Mouse (Mus musculus): ENCODE measurements around the gene Alox12e.

The Alox12e gene

GRCm38 (mm10) chr11:70284757-70285156, 37.7 kb downstream of the Alox12e start:
- DNase-seq: no peak

- no peak for DNase-seq
Measured at GRCm38 (mm10) chr11:70283666-70284065, 38.8 kb downstream of the Alox12e start.

DNA sequence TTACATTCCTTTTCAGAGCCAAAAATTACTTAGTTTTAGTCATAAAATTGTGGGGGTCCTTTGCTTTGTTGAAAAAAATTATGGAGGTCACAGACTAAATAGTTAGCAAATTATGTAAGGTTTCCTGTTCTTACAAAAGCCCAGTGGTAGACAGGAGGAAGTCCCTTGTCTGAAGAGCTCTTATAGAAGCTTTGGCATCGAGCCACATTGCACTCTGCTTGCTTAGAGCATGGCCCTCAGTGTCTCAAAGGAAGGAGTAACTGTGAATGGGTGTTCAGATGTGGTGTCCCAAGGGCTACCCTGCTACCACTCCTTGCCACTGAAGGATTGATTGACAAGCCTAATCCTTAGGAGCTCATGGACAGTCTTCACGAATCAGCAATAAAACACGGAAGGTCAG, 42.0 kb downstream of the Alox12e start:
- DNase-seq: no peak

DNA sequence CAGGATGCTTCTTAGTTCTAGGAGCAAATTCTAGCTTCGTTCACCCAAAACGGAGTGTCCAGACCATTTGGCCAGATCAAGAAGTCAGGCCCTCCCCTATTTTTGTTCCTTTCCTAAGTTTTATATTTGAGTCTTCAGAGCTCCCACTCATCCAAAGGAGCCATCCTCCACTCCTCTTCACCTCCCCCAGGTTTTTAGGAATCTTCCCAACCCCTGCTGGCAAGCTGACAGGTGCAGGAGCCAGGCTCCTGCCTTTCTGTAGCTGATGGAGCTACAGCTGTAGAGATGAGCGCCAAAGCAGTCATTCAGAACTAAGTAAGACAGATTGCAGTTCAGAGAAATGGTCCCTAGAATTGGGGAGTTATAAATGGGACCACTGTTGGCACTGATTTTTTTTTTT, 43.5 kb downstream of the Alox12e start:
- DNase-seq: no peak

GRCm38 (mm10) chr11:70271641-70272040, 50.8 kb downstream of the Alox12e start:
- DNase-seq: no peak

- DNase-seq: no peak
Measured at GRCm38 (mm10) chr11:70266405-70266804, 56.0 kb downstream of the Alox12e start.

- DNase-seq: no peak
Measured at GRCm38 (mm10) chr11:70265819-70266218, 56.6 kb downstream of the Alox12e start.

Measured in embryo, embryonic 11 days (tissue).